In the genomic region with DNA sequence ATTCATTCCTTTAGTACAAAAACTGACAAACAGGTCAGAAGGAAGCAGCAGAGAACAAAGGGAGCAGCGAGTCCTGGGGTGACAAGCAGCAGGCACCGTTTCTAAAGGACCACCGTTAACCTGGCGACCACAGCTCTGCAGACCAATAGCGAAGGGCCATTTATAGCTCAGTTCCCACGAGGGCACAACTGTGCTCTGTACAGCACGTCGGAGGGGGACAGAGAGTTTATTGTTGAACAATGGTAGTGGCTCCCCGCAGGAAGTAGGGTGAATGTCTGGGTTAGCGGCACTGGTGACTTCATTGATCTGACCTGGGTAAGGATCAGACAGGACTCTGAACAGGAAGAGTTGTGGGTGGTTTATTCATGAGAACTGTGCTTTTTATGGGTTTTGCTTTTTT, we compare ENCODE assay signal across 11 mouse cellular contexts.
DNase-seq lines count a peak whose midpoint lies in the region; ATAC-seq lines count a peak whose summit lies in the region.
"Had no signal": no experiment of that assay in that cellular context is flagged by ENCODE, and none has a peak within 500 bp of the region (broad histone marks: within the 10 kb centered on the region; RNA-seq: fewer than 3 reads in every experiment).

No protein-coding gene starts in this region.

- H3K9ac ChIP-seq in heart, embryonic 11.5 days (ENCODE audit: low read depth, low read length) = 0 out of 2 replicates have a peak overlapping the region, but pooled peaks have one; percentile 18
- H3K9ac ChIP-seq in forebrain, embryonic 16.5 days (replicated peaks; ENCODE audit: low read depth, low read length) = no peak overlapping the region
- H3K9ac ChIP-seq: limb, embryonic 13.5 days; stomach, embryonic 15.5 days had no signal

- H3K4me3 ChIP-seq in heart, embryonic 11.5 days (ENCODE audit: low read depth, low read length) = no peak overlapping the region
- no peak overlapping the region for H3K4me3 ChIP-seq in forebrain, embryonic 16.5 days (replicated peaks; ENCODE audit: low read length)
- H3K4me3 ChIP-seq: limb, embryonic 13.5 days; stomach, embryonic 15.5 days had no signal

- 30% methylated on average over 10 of the region's 10 CpGs for WGBS in heart, embryonic 11.5 days (ENCODE audit: insufficient replicate concordance)
- WGBS in forebrain, embryonic 16.5 days = 7% methylated on average over 10 of the region's 10 CpGs

- intact Hi-C loops in left cerebral cortex, postnatal 10 days (cut with DNase I) = loop anchor here (5.0 kb wide), 1 partner anchor 61 kb away; no protein-coding TSS in a partner anchor

- H3K36me3 ChIP-seq in heart, embryonic 11.5 days (ENCODE audit: control insufficient read depth, insufficient read depth, low read length) = no peaks in the 10 kb centered on the region
- no peaks in the 10 kb centered on the region for H3K36me3 ChIP-seq in forebrain, embryonic 16.5 days (ENCODE audit: control insufficient read depth, insufficient read depth)
- H3K36me3 ChIP-seq: limb, embryonic 13.5 days; stomach, embryonic 15.5 days had no signal

- H3K27me3 ChIP-seq in heart, embryonic 11.5 days (ENCODE audit: control insufficient read depth, insufficient read depth, low read length) = no peaks in the 10 kb centered on the region
- no peaks in the 10 kb centered on the region for H3K27me3 ChIP-seq in forebrain, embryonic 16.5 days (replicated peaks; ENCODE audit: control insufficient read depth, insufficient read depth, low read length)
- H3K27me3 ChIP-seq: limb, embryonic 13.5 days; stomach, embryonic 15.5 days had no signal

- peaks cover 28% of the 10 kb centered on the region for H3K4me1 ChIP-seq in heart, embryonic 11.5 days (ENCODE audit: control insufficient read depth, insufficient read depth, low read length)
- peaks cover 25% of the 10 kb centered on the region for H3K4me1 ChIP-seq in forebrain, embryonic 16.5 days (replicated peaks; ENCODE audit: control insufficient read depth, insufficient read depth, low read length)

- no peak for DNase-seq in heart, adult 8-10 months (ENCODE audit: low spot score)
- no peak for DNase-seq in ovary, adult 18-20 months (ENCODE audit: low spot score)
- DNase-seq in layer of hippocampus, postnatal 25 days (ENCODE audit: extremely low spot score in 1 of 2, low spot score in 1 of 2) = no peak
- no peak for DNase-seq in left cerebral cortex, postnatal 10 days (ENCODE audit: extremely low spot score in 1 of 2, low spot score in 2 of 2)
- DNase-seq: cerebellum, adult 8-10 months had no signal

- H3K4me2 ChIP-seq in heart, embryonic 11.5 days = peak overlapping the region; percentile 15; the same call in 1 of the 2 replicates
- H3K4me2 ChIP-seq in forebrain, embryonic 16.5 days (ENCODE audit: low read length) = 0 out of 2 replicates have a peak overlapping the region, but pooled peaks have one; percentile 20
- H3K4me2 ChIP-seq: limb, embryonic 13.5 days; stomach, embryonic 15.5 days had no signal

- peak overlapping the region; percentile 85; the same call in 1 of the 2 replicates for H3K27ac ChIP-seq in heart, embryonic 11.5 days (ENCODE audit: low read depth, low read length)
- no peak overlapping the region for H3K27ac ChIP-seq in forebrain, embryonic 16.5 days (ENCODE audit: low read length)
- H3K27ac ChIP-seq: limb, embryonic 13.5 days; stomach, embryonic 15.5 days had no signal

- no peak for ATAC-seq in heart, embryonic 11.5 days (replicated peaks; ENCODE audit: insufficient number of reproducible peaks, low FRiP score, low TSS enrichment)
- peak; percentile 76 for ATAC-seq in CD4-positive, CD25-positive, alpha-beta regulatory T cell, adult 4 months
- peak; percentile 53; the same call in 1 of the 2 replicates for ATAC-seq in forebrain, embryonic 16.5 days
- ATAC-seq in megakaryocyte-erythroid progenitor cell, adult 5-6 weeks (replicated peaks; ENCODE audit: low FRiP score, low TSS enrichment, poor library complexity, severe bottlenecking) = 0 out of 2 replicates have a peak, but pooled peaks have one; percentile 28

- no peaks in the 10 kb centered on the region for H3K9me3 ChIP-seq in heart, embryonic 11.5 days (replicated peaks; ENCODE audit: control insufficient read depth, low read length)
- no peaks in the 10 kb centered on the region for H3K9me3 ChIP-seq in forebrain, embryonic 16.5 days (ENCODE audit: control insufficient read depth, low read length)
- H3K9me3 ChIP-seq: limb, embryonic 13.5 days; stomach, embryonic 15.5 days had no signal
